Mouse (Mus musculus): ENCODE data around the gene Uroc1. TPM values are rescaled to one million over a fixed set of nuclear protein-coding genes. Genes with fewer than 3 reads are reported as not detected.

Gene Uroc1
- total RNA-seq, 2 experiments from 2014 or later = not detected

DNA sequence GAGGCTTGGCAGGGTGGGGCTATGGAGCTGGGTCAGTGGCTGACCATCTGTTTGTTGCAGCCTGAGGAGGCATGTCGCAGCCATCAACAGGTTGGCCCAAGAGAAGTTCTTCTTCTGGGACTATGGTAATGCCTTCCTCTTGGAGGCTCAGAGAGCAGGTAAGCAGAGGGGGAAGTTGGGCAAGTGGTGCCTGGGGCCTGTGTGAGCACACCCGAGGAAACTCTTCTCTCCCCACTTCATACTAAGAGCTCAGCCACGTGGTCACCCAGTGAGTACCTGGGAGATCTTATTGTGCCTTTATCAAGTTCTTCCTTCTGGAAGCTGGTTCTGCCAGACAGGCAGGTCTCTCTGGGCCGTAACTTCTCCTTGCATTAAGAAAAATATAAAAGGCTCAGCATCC is 14.1 kb downstream of the Uroc1 start:
- no peak for ATAC-seq (replicated peaks; ENCODE audit: low FRiP score, low TSS enrichment, poor library complexity, severe bottlenecking)

DNA sequence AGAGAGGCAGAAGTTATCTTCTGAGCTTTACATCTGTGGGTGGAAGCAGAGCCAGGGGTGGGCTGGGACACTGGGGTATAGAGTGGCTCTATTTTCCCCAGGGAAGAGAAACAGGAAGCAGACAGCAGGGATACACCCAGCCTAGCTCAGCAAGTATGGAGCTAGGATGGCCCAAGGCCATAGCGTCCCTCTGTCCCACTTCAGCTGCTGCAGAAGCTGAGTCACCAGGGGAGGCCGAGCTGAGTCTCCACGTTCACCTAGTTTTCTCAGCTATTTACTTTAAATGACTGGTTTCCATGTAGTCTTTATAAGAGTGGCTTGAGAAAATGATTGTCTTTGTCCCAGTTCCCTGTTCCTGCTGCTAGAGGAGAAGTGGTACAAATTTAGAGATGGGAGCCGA is 15.4 kb downstream of the Uroc1 start:
- ATAC-seq (replicated peaks; ENCODE audit: low FRiP score, low TSS enrichment, poor library complexity, severe bottlenecking) = no peak

DNA sequence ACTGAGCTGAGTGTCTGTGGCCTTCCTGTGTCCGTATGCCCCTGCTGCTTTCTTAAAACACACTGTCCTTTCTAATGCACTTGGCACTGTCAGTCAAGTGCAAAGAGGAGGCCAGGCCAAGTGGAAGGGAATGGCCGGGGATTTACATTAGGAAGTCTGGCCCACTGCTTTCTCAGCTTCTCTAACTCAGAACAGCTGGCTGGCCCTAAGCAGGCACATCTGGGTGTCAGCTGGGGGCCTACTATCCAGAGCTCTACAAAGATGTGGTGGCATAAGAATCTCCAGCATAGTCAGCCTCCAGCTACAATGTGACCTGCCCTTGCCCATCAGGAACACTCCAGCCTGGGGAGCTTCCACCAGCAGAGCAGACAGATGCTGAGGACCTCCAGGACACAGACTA is 16.9 kb downstream of the Uroc1 start:
- no peak for ATAC-seq (replicated peaks; ENCODE audit: low FRiP score, low TSS enrichment, poor library complexity, severe bottlenecking)

DNA sequence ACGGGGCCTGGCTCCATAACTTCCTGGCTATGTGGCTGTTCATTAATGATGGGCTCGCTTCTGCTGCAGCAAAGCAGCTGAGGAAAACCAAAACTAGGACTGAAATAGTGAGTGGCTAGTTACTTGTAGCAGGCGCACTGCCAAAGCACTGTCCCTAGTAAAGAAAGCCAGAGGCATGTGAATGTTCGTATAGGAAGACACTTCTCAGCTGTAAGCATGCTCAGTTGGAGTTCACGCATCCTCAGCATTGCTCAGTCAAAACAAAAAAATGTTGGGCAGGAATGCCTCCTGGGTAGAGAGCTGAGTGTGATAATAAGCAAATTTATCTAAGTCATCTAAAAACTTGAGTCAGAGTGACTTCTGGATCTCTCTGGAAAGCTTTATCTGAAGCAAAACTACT is 25.1 kb downstream of the Uroc1 start:
- no peak for ATAC-seq (replicated peaks; ENCODE audit: low FRiP score, low TSS enrichment, poor library complexity, severe bottlenecking)

DNA sequence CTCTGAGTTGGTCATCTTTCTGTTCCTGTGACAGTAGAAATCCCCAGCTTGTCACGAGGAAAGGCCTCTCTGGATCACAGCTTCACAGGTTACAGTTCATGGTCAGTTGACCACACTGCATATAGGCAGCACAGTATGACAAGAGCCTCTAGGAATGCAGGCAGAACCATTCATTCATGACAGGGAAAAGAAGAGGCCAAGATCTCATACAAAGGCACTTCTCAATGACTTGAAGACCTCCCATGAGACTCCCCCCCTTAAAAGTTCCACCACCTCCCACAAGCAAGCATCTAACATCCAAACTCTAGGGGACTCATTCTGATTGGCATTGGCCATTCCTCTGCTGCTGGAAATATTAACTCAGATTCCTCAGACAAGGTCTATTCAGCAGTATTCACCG is 26.4 kb downstream of the Uroc1 start:
- ATAC-seq (replicated peaks; ENCODE audit: low FRiP score, low TSS enrichment, poor library complexity, severe bottlenecking) = no peak

DNA sequence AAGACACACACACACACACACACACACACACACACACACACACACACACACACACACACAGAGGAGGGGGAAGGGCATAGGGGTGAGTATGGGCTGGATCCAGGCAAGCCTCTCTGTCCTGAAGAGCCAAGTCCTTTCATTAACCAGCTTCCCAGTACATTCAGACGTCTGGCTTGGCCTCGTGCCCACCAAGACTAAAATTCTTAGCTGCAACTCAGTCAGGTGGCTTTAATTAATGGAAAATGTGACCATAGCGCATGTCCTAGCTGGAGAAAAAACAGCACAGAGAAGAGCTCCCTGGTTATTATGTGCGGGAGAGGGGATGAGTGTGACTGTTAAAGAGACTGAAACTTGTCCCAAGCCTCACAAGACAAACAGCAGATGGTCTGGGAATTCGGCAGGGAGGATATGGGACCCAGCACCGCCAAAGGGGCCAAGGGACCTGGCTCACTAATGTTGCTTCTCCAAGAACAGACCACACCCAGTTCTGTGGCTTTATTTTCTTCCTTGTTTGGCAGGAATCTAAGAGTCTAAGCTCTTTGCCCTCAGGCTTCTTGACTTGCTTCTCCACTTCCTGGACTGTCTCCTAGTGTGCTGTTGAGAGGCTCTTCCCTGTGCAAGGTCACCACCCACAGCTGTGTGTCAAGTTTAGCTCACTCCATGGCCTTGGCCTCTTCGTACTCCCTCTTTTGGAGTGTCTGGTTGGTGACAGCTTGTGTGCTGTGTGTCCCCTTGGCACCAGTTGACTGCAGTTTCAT is 27.1 kb downstream of the Uroc1 start:
- no peak for ATAC-seq (replicated peaks; ENCODE audit: low FRiP score, low TSS enrichment, poor library complexity, severe bottlenecking)

DNA sequence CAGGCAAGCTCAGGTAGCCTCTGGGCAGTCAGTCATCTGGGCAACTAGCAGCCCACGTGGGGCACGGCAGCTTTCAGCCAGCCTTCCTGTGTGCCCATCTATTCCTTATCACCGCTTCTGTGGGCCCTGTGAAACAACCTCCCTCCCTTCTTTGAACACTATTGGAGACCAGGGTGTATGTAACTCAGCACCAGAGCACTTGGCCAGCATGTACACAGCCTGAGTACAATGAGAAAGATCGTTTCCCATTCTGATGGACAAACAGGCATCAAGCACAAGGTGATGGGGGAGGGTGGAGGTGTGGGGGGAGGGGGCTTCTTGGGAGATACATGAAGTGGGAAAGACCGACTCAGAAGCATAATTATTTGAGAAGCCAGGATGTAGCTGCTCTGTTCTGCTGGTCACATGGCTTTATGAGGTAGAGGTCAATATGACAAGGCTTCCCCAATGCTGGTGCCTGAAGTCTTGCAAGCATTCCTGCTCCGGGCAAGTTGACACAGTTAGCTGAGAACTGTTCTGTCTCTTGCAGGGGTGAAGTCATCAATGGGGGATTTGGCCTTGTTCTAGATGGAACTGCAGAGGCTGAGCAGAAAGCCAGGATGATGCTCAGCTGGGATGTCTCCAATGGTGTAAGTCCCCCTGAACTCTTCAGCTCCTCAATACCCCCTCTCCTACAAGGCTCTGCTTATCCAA is 28.0 kb downstream of the Uroc1 start:
- no peak for ATAC-seq (replicated peaks; ENCODE audit: low FRiP score, low TSS enrichment, poor library complexity, severe bottlenecking)

DNA sequence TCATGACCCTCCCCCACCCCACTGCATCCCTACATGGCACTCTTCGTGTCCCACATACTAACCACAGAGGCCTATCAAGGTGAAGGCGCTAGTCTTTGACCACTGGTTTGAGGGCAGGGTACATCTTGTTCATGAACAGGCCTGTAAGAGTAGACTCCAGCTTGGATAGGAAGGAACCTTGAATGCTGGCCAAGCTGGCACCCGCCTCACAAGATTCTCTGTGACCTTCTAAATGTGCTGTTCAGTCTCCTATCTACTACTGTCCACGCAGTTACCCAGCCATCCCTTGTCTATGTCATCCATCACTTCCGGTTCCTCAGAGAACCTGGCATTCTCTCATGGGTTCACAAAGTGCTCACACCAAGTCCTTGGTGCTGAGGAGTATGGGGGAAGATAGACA is 30.2 kb downstream of the Uroc1 start:
- no peak for ATAC-seq (replicated peaks; ENCODE audit: low FRiP score, low TSS enrichment, poor library complexity, severe bottlenecking)

DNA sequence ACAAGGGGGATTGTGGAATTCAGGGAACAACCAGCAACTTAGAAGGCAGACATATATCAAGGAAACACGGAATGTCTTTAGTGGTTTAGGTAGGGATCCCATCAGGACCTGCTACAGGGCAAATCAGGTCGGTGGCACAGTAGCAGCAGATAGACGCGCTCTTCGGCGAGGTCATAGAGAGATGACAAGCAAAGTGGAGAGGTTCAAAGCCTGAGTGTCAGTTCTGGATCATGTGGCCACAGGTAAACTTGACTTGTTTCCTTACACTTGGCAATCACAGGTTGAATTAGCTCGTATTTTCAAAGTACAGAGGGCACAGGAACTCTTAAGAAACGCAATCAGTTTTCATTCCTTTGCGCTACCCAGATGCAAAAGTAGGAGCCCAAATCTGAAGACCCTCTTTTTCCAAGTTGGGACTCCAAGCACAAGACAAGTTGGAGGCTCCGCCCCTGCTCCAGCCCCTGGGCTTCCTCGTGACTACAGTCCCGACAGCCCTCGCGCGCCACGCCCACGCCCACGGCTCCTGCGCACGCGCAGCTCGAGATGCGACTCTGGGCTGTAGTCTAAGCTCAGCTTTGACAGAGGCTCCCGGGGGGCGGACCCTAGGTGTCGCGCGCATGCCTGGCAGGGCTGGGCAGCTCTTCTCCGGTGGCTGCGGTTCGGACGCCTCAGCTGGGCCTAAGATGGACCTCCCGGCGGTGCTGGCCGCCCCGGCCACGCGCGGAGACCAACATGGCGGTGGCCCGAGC is 36.1 kb downstream of the Uroc1 start, which contains the start of gene Zxdc:
TSS of gene Zxdc (plus strand) at position 517 of the 749 bp plus-strand sequence.
- ATAC-seq (replicated peaks; ENCODE audit: low FRiP score, low TSS enrichment, poor library complexity, severe bottlenecking) = peak; percentile 98

DNA sequence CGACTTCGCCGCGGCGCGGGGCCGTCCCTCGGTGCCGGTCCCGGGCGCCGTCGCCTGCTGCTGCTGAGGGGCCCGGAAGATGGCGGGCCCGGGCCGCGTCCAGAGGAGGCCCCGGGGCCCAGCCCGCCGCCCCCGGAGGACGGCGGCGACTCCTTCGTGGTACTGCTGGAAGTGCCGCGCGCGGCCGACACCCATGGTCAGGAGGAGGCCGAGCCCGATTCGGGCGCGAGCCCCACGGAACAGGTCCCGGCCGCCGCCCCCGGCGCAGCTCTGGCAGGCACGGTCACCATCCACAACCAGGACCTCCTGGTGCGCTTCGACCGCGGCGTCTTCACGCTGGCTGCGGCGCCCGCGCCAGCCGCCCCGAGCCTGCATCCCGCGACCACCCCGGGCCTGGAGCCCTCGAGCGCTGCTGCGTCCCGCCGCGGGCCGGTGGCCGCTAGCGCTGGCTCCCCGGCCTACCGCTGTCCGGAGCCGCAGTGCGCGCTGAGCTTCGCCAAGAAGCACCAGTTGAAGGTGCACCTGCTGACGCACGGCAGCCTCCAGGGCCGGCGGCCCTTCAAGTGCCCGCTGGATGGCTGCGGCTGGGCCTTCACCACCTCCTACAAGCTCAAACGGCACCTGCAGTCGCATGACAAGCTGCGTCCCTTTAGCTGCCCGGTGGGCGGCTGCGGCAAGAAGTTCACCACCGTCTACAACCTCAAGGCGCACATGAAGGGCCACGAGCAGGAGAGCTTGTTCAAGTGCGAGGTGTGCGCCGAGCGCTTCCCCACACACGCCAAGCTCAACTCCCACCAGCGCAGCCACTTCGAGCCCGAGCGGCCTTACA is 36.9 kb downstream of the Uroc1 start:
- peak; percentile 12; the same call in 1 of the 2 replicates for ATAC-seq (replicated peaks; ENCODE audit: low FRiP score, low TSS enrichment, poor library complexity, severe bottlenecking)

DNA sequence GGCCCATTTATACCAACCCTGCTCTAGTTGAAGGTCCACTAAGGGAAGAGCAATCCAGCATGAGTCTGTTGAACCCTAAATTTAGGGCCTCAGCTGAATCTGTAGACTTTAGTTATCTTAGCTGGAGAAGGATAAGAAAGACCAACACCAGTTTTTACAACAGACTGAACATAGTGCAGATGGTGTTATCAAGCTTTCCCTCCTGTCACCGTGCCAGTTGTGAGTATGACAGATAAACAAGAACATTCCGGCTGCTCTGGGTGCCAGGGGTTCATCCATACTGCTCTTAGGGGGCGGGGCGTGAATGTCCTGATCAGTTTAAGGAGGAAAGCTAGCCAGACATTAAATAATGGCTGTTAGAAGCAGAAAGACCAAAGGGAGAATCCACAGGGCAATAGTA is 41.6 kb downstream of the Uroc1 start:
- ATAC-seq (replicated peaks; ENCODE audit: low FRiP score, low TSS enrichment, poor library complexity, severe bottlenecking) = peak; percentile 87

DNA sequence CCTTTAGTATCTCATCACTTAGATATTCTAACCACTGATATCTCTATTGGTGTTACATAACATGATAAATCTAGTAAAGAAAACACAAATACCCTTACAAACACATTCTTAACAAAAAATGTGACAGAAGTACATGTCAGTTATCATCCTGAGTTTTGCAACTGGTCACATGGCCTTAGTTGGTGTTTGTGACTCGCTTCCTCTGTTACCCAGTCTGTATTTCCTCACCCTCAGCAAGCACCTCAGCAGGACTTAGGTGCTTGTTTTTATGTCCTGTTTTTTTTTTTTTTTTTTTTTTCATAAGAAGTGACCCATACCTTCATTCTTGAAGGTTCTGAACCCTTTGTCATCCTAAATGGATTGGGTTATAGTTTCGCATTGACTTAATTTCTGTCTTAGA is 44.6 kb downstream of the Uroc1 start:
- ATAC-seq (replicated peaks; ENCODE audit: low FRiP score, low TSS enrichment, poor library complexity, severe bottlenecking) = no peak

DNA sequence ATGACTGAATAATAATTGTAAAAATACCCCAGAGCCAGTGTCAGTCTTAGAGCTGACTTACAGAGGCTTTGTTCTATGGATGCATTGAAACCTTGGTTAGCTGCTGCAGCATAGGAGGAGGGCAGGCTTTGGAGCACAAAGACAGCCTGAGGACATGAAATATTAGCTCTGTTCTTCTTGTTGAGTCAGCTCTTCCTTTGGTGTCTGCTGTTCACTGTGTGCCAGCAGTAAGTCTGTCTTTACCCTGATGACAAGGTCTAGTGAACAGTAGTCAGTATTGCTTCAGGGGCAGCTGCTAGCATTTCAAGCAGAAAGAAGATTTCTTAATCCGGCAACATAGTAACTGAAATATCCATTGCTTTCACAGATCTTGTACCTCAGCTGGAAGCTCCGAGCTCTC is 48.4 kb downstream of the Uroc1 start:
- ATAC-seq (replicated peaks; ENCODE audit: low FRiP score, low TSS enrichment, poor library complexity, severe bottlenecking) = no peak

DNA sequence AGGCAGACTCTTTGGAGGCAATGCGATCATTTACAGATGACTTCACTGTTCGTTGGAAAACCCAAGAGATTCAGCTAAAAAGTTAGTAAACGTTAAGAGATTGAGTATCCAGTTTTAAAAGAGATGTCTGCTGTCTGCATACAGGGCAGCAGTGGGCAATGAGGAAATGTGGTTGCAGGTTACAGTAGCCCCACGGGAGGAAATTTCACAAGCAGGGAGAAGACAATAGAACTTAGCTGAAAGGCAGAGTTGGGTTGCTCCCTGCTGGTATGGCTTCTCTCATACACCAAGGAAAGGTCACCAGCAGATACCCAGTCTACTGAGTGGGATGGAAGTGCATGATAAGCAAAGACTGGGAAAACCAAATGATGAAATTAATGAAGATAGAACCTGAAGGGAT is 57.5 kb downstream of the Uroc1 start:
- ATAC-seq (replicated peaks; ENCODE audit: low FRiP score, low TSS enrichment, poor library complexity, severe bottlenecking) = no peak

DNA sequence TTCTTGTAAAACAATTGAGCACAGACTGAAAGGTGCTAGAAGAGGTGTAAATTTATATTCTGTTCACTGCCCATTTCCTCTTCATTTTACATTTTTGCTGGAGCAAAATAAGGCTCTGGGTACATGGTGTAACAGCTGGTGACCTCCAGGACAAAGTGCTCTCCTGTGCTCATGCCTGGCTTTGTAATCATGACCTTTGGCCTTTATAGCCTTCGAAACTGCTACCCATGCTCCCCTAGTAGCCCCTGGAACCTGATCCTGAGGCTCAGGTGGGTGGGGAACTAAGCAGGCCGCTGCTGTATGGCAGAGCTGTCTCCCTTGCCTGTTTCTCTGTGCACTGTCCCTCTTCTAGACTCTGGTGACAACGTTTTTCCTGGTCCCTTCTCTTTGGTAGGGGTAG is 60.9 kb downstream of the Uroc1 start:
- ATAC-seq (replicated peaks; ENCODE audit: low FRiP score, low TSS enrichment, poor library complexity, severe bottlenecking) = no peak

DNA sequence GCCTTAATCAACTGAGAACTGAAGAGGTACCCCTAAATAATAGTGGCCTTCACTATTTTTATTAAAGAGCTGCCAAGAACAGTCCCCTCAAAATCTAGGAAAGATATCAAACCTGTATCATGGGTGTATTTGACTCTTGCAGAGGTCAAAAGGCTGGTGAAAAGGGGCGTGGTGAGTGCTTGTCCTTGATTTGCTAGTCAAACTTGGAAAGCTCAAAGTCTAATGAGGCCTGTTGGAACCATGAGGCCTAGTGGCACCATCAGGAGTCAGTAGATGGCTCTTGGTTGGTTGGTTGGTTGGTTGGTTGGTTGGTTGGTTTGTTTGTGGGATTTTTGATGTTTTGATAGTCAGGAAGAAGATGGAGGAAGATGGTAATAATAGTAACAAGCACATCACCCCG is 62.7 kb downstream of the Uroc1 start:
- ATAC-seq (replicated peaks; ENCODE audit: low FRiP score, low TSS enrichment, poor library complexity, severe bottlenecking) = no peak

DNA sequence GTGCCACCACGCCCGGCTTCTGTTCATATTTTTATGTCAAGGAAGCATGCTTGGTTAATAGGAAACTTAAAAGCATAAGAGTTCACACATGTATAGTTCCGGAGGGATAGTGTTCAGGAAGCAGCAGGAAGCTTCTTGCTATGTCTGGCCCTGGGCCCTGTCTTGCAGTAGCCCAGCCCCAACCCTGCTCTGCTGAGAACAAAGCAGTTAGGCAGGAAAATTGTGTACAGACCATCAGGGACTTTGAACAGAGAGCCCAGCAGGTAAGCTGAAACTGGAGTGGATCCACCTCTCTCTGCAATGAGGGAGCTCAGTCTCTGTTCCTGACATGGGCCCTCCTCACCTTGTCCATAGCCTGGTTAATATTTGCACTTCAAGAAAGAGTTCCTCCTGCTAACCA is 64.2 kb downstream of the Uroc1 start:
- ATAC-seq (replicated peaks; ENCODE audit: low FRiP score, low TSS enrichment, poor library complexity, severe bottlenecking) = no peak

DNA sequence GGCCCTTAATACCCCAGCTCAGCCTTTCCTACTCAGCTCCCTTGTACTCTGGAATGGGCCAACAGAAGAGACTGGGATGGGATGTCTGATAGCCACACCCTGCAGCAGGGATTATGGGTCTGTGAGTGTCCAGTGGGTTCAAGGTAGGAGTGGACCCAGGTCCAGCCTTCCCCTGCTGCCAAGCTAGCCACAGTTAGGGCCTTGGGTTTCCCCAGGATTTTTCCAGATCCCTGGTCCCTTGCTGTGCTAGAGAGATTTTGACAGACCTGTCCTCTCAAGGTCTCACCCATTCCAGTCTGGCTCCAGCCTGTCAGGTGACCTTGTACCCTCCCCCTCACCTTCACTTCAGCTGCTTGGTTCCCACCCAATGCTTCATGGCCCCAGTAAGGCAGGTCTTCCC is 75.5 kb downstream of the Uroc1 start:
- ATAC-seq (replicated peaks; ENCODE audit: low FRiP score, low TSS enrichment, poor library complexity, severe bottlenecking) = no peak

DNA sequence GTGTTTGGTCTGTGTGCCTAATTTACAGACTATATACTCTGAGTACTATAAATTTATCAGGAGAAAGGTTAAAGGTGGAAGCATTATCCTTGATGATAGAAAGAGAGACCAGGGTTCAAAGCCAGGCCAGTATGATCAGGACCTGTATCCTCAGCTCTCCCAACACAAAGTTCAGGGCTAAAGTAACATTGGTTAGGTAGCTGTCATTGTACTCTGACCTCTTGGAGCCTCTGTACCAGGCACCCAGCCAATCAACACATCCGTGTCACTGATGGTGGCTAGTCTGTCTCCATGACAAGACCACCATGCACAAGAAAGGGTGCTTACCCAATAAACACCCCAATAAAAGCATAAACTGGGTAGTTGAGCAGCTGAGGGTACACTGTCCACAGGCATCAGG is 77.9 kb downstream of the Uroc1 start:
- no peak for ATAC-seq (replicated peaks; ENCODE audit: low FRiP score, low TSS enrichment, poor library complexity, severe bottlenecking)

DNA sequence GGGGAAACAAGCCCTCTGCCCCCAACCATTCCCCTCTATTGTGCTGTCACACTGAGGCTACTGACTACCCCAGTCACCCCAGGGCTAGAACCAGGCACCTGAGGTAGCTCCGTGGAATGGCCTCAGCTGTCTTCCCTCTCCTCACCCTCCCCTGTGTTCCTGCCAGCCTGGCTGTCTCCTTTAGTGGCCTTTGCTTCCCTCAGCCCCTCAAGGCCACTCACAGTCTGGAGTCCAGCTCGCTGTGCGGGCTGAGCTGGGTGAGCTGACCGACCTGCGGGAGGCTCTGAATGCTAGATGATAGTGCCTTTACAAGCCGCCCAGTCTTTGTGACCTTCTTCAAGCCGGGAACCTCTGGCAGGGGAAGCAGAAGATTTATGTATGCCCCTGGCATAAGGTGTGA is 78.8 kb downstream of the Uroc1 start:
- ATAC-seq (replicated peaks; ENCODE audit: low FRiP score, low TSS enrichment, poor library complexity, severe bottlenecking) = no peak

Measured in megakaryocyte-erythroid progenitor cell, adult 5-6 weeks (primary cell).